Mouse (Mus musculus): ENCODE results near the gene Cux2. TPM values are rescaled to one million over a fixed set of nuclear protein-coding genes. Genes with fewer than 3 reads are reported as not detected.

The Cux2 gene
- polyA plus RNA-seq, 1 experiment from 2014 or later: 2.5 TPM

GRCm38 (mm10) chr5:121958551-121958950 lies 91.4 kb downstream of the Cux2 start:
- H3K4me2 ChIP-seq: no peak overlapping the region
- WGBS: 79% methylated on average over 9 of the region's 9 CpGs
- no peaks in the 10 kb centered on the region for H3K36me3 ChIP-seq
- no peak overlapping the region for H3K27ac ChIP-seq
- no peak overlapping the region for H3K4me3 ChIP-seq
- no peak overlapping the region for H3K9ac ChIP-seq
- H3K9me3 ChIP-seq: no peaks in the 10 kb centered on the region
- H3K4me1 ChIP-seq: peaks cover 6% of the 10 kb centered on the region; the same call in 1 of the 2 replicates
- no peak for ATAC-seq (ENCODE audit: insufficient number of reproducible peaks, low FRiP score, low TSS enrichment, low read depth)
- H3K27me3 ChIP-seq: no peaks in the 10 kb centered on the region

DNA sequence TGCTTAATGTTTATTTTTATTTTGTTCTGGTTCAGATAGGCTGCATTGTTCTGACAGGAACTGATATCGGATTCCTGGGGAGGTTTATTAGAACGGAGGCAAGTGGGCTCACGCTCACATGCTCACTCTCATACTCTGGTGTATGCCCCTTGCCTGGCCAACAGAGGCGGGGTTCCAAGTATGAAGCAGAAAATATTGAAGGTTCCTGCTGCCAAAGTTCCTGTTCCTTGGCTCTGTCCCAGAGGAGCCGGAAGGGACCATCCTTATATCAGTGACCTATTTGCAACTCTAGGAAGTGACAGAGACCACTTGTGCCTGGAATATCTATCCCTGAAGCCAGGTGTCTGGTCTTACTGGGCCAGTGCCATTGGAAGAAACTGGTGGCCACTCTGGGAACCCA lies 94.1 kb downstream of the Cux2 start:
- Histone ChIP-seq H3K4me3 (no peak overlapping the region), H3K4me1 (peaks cover 8% of the 10 kb centered on the region; the same call in 1 of the 2 replicates), H3K27me3 (peaks cover 5% of the 10 kb centered on the region; the same call in 1 of the 2 replicates), H3K4me2 (no peak overlapping the region), H3K9me3 (no peaks in the 10 kb centered on the region), H3K9ac (no peak overlapping the region), H3K36me3 (no peaks in the 10 kb centered on the region), H3K27ac (no peak overlapping the region)
- ATAC-seq (ENCODE audit: insufficient number of reproducible peaks, low FRiP score, low TSS enrichment, low read depth): no peak
- 67% methylated on average over 5 of the region's 5 CpGs for WGBS

DNA sequence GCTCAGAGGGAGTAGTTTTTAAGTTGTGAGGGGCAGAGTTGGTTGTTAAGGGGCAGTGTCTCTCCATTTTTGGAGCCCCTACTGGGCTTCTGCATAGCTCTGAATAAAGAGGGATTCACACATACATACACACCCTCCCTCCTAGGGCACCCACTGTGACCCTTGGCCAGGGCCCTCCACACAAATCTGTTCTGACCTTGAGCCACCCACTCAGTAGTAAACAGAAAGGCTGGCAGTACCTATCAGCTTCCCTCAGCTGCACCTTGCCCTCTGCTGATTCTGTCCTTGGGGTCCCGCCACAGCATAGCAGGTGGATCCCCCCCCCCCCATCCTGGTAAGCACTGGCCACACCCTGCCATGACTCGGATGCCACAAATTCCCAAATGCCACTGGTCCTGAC lies 99.7 kb downstream of the Cux2 start:
- no peak for ATAC-seq (ENCODE audit: insufficient number of reproducible peaks, low FRiP score, low TSS enrichment, low read depth)
- no peak overlapping the region for H3K4me3 ChIP-seq
- peaks cover 32% of the 10 kb centered on the region for H3K27me3 ChIP-seq
- 73% methylated on average over 2 of the region's 2 CpGs for WGBS
- H3K4me2 ChIP-seq: no peak overlapping the region
- H3K9ac ChIP-seq: no peak overlapping the region
- peaks cover 24% of the 10 kb centered on the region for H3K4me1 ChIP-seq
- no peaks in the 10 kb centered on the region for H3K9me3 ChIP-seq
- H3K36me3 ChIP-seq: no peaks in the 10 kb centered on the region
- H3K27ac ChIP-seq: no peak overlapping the region

DNA sequence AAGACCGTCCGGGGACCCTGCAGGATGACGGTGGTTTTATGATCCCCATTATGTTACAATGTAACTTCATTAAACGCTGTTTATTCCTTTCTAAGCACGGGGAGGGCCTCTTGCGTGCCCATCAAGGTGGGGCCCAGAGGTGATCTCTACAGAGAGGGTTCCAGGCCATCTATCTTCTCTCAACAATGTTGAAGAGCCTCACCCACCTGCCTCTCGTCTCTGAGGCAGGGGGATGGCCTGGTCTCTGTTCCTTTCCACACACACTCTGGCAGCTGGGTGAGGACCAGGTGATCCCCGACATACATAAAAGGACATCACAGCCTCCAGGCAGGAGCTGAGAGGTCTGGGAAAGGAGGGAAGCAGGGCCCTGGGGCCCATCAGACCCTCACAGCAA lies 100.9 kb downstream of the Cux2 start:
- no peak overlapping the region; the same call in 1 of the 2 replicates for H3K27ac ChIP-seq
- peaks cover 21% of the 10 kb centered on the region for H3K4me1 ChIP-seq
- H3K27me3 ChIP-seq: peaks cover 32% of the 10 kb centered on the region
- H3K9ac ChIP-seq: 0 out of 2 replicates have a peak overlapping the region, but pooled peaks have one; percentile 11
- no peaks in the 10 kb centered on the region for H3K36me3 ChIP-seq
- no peaks in the 10 kb centered on the region for H3K9me3 ChIP-seq
- H3K4me2 ChIP-seq: peak overlapping the region; percentile 52
- ATAC-seq (ENCODE audit: insufficient number of reproducible peaks, low FRiP score, low TSS enrichment, low read depth): no peak
- 8% methylated on average over 8 of the region's 8 CpGs for WGBS
- H3K4me3 ChIP-seq: peak overlapping the region; percentile 29; the same call in 1 of the 2 replicates

DNA sequence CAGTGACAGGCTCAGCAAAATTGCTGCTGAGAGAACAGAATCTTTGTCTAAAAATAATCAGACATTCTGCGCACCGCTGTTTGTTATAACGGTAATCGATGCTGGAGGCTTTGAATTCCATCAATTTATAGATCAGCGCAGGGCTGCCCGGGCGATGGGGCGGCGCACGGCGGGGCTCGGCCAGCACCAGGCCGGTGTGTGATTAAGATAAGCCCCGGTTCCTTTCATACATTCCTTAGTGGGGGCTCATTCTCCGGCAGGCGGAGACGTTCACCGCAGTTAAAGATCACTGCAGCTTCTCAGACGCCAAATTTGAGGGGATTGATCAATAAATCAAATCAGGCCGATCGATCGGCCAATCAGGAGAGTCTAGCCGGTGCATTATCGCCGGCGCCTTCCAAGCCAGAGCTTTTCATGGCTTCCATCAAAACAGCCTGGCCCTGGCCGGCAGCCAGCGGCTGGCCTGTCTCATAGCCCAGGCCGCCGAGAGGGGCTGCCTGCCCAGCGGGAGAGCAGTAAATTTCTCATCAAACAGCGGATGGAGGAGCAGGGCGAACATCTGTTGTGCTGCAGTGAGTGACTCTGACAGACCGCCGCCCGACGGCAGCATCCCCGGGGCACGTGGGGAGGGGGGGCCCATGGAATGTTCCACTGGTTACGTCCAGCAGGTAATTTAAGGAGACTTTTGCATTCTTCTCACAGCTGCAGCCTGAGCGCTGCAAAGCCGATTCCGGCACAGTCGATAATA lies 101.4 kb downstream of the Cux2 start:
- peak; percentile 64 for ATAC-seq (ENCODE audit: insufficient number of reproducible peaks, low FRiP score, low TSS enrichment, low read depth)
- WGBS: 1% methylated on average over 44 of the region's 44 CpGs
- H3K27ac ChIP-seq: no peak overlapping the region; the same call in 1 of the 2 replicates

DNA sequence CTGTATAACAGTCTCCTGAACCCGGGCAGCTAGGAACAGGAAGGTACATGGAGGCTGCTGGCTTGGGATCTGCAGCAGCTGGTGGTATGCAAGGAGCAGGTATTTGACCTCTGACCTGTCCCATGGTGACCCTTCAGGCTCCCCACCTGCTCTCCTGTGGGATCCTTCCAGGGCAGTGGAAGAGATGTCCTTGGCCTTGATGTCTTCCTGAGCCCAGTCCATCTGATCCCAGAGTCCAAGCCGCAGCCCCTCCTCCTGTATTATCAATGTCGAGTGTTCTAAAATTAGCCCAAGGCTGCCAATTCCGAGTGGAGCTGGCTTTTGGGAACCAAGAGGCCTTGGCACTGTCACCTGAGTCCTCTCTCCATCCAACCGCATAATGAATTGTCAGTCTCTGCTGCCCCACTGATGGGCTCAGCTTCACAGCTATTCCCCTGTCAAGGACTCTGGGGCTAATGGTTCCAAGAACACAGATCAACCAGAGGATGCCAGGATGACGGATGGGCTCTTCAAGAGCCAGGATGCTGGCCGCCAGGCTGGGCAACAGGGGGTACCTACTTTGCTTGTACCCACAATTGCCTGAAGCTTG lies 103.2 kb downstream of the Cux2 start:
- 73% methylated on average over 7 of the region's 7 CpGs for WGBS
- Histone ChIP-seq H3K9me3 (no peaks in the 10 kb centered on the region), H3K36me3 (no peaks in the 10 kb centered on the region), H3K4me1 (peaks cover 16% of the 10 kb centered on the region), H3K9ac (no peak overlapping the region), H3K4me2 (no peak overlapping the region), H3K4me3 (no peak overlapping the region), H3K27me3 (peaks cover 33% of the 10 kb centered on the region), H3K27ac (no peak overlapping the region)
- ATAC-seq (ENCODE audit: insufficient number of reproducible peaks, low FRiP score, low TSS enrichment, low read depth): no peak

More for the DNA sequence above, 101.4 kb downstream of the Cux2 start:
- Histone ChIP-seq H3K4me1 (peaks cover 19% of the 10 kb centered on the region), H3K9me3 (no peaks in the 10 kb centered on the region), H3K4me3 (peak overlapping the region; percentile 29), H3K27me3 (peaks cover 32% of the 10 kb centered on the region), H3K36me3 (no peaks in the 10 kb centered on the region), H3K9ac (0 out of 2 replicates have a peak overlapping the region, but pooled peaks have one; percentile 11), H3K4me2 (peak overlapping the region; percentile 52)

DNA sequence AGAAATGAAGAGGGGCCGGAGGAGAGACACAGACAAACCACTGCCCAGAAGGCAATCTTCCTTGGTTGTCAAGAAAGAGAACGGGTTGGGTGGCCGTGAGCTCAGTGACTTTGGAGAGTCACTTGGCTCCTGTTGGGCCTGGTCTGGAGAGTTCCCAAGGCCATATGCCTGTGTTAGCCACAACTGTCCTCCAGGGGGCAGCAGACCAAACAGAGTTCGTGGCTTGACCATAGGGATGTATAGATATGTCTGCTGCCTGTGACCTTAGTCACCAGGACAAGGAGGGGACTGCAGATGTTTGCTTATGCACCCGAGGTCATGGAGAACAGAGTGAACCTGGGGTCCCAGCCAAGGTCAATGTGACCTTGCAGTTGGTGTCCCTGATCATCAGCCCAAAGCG lies 104.1 kb downstream of the Cux2 start:
- ATAC-seq (ENCODE audit: insufficient number of reproducible peaks, low FRiP score, low TSS enrichment, low read depth): no peak
- peaks cover 30% of the 10 kb centered on the region for H3K27me3 ChIP-seq
- no peak overlapping the region for H3K27ac ChIP-seq
- peaks cover 16% of the 10 kb centered on the region for H3K4me1 ChIP-seq
- no peak overlapping the region for H3K9ac ChIP-seq
- no peak overlapping the region for H3K4me3 ChIP-seq
- H3K36me3 ChIP-seq: no peaks in the 10 kb centered on the region
- H3K9me3 ChIP-seq: no peaks in the 10 kb centered on the region
- WGBS: 54% methylated on average over 6 of the region's 6 CpGs
- no peak overlapping the region for H3K4me2 ChIP-seq

DNA sequence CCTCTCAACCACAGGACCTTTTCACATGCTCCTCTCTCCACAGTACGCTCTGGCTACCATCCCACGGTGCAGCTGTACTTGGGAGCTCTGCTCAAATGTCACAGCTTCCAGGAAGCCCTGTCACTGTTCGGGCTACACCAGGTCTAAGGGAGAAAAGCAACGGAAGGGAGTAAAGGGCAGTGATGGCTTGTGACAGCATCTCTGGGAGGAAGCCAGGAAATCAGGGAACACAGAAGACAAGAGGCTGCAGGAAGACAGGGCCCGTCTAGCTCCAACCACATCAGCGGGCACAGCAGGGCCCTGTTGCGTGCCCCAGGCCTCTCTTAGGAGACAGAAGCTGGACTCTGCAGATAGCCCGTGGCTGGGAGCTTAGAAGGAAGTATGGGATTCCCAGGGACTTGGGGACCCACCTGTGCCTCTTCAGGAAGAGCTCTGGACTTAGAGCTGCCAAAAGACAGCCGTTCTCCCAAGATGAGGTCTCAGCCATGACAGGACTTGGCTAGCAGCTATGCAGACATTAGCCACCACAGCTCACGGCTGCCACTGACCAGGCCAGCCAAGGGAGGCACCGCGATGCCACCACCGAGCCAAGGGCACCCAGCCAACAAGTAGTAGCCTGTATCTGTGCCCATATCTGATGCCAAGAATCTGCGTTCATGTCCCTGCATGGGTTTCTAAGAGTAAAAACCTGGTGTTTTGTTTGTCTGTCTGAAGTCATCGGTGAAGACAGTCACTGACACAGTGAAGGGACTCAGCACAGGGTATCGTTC lies 105.7 kb downstream of the Cux2 start:
- no peak for ATAC-seq (ENCODE audit: insufficient number of reproducible peaks, low FRiP score, low TSS enrichment, low read depth)
- H3K9ac ChIP-seq: no peak overlapping the region
- 92% methylated on average over 16 of the region's 16 CpGs for WGBS
- no peak overlapping the region for H3K4me2 ChIP-seq
- no peak overlapping the region for H3K27ac ChIP-seq
- no peaks in the 10 kb centered on the region for H3K36me3 ChIP-seq
- H3K4me1 ChIP-seq: peaks cover 14% of the 10 kb centered on the region
- H3K27me3 ChIP-seq: peaks cover 19% of the 10 kb centered on the region; the same call in 1 of the 2 replicates
- no peaks in the 10 kb centered on the region for H3K9me3 ChIP-seq
- no peak overlapping the region for H3K4me3 ChIP-seq

- Histone ChIP-seq H3K36me3 (no peaks in the 10 kb centered on the region), H3K9me3 (no peaks in the 10 kb centered on the region), H3K27ac (no peak overlapping the region), H3K4me3 (no peak overlapping the region), H3K4me1 (peaks cover 10% of the 10 kb centered on the region), H3K27me3 (peaks cover 13% of the 10 kb centered on the region; the same call in 1 of the 2 replicates), H3K4me2 (no peak overlapping the region), H3K9ac (no peak overlapping the region)
- ATAC-seq (ENCODE audit: insufficient number of reproducible peaks, low FRiP score, low TSS enrichment, low read depth): no peak
- WGBS: 66% methylated on average over 7 of the region's 7 CpGs
Observed at GRCm38 (mm10) chr5:121943472-121943871, 106.4 kb downstream of the Cux2 start.

- Histone ChIP-seq H3K9ac (no peak overlapping the region), H3K27me3 (peaks cover 8% of the 10 kb centered on the region; the same call in 1 of the 2 replicates), H3K27ac (no peak overlapping the region), H3K36me3 (no peaks in the 10 kb centered on the region), H3K9me3 (no peaks in the 10 kb centered on the region), H3K4me1 (peaks cover 25% of the 10 kb centered on the region), H3K4me2 (no peak overlapping the region), H3K4me3 (no peak overlapping the region)
- WGBS: 41% methylated on average over 18 of the region's 18 CpGs
- ATAC-seq (ENCODE audit: insufficient number of reproducible peaks, low FRiP score, low TSS enrichment, low read depth): no peak
Observed at GRCm38 (mm10) chr5:121938065-121938849, 111.6 kb downstream of the Cux2 start.

GRCm38 (mm10) chr5:121930261-121930660 lies 119.6 kb downstream of the Cux2 start:
- Histone ChIP-seq H3K4me1 (peaks cover 7% of the 10 kb centered on the region), H3K27ac (no peak overlapping the region), H3K27me3 (peaks cover 26% of the 10 kb centered on the region), H3K4me2 (no peak overlapping the region), H3K9me3 (no peaks in the 10 kb centered on the region), H3K36me3 (no peaks in the 10 kb centered on the region), H3K4me3 (no peak overlapping the region), H3K9ac (no peak overlapping the region)
- ATAC-seq (ENCODE audit: insufficient number of reproducible peaks, low FRiP score, low TSS enrichment, low read depth): no peak
- WGBS: 12% methylated on average over 9 of the region's 9 CpGs
